Mouse (Mus musculus) neural tube, embryonic 12.5 days (tissue): ENCODE measurements around the gene Gm6793. TPM values are rescaled to one million over a fixed set of nuclear protein-coding genes. Genes with fewer than 3 reads are reported as not detected.

Experiments used
- ATAC-seq: fragments of 200-750 bp; cut with Nextera tagmentation; 2 replicates; pipeline ENCODE4 v1.8.0; 2017; ENCODE audit warnings: low read depth, mild to moderate bottlenecking, moderate TSS enrichment, moderate library complexity; ENCODE audit not compliant: low FRiP score
- H3K27ac ChIP-seq: fragments of 300-500 bp; sonication (generic); 2 replicates; pipeline ENCODE4 v1.5.1; 2016
- H3K27me3 ChIP-seq: fragments of 300-500 bp; sonication (generic); replicated peaks from 2 replicates; pipeline ENCODE4 v1.6.1; 2016; ENCODE audit warnings: mild to moderate bottlenecking
- H3K36me3 ChIP-seq: fragments of 300-500 bp; sonication (generic); 2 replicates; pipeline ENCODE4 v1.6.1; 2016; ENCODE audit warnings: mild to moderate bottlenecking
- H3K4me1 ChIP-seq: fragments of 300-500 bp; sonication (generic); 2 replicates; pipeline ENCODE4 v1.6.1; 2016
- H3K4me2 ChIP-seq: fragments of 300-500 bp; sonication (generic); replicated peaks from 2 replicates; pipeline ENCODE4 v1.6.1; 2016; ENCODE audit warnings: mild to moderate bottlenecking
- H3K4me3 ChIP-seq: fragments of 300-500 bp; sonication (generic); 2 replicates; pipeline ENCODE4 v1.5.1; 2016
- H3K9ac ChIP-seq: fragments of 300-500 bp; sonication (generic); 2 replicates; pipeline ENCODE4 v1.6.1; 2016; ENCODE audit warnings: mild to moderate bottlenecking
- H3K9me3 ChIP-seq: fragments of 300-500 bp; sonication (generic); 2 replicates; pipeline ENCODE4 v1.6.1; 2016; ENCODE audit warnings: mild to moderate bottlenecking
- WGBS: fragments of 180-500 bp; shearing (Covaris S2); methylation state at CpG from one replicate; pipeline ENCODE4 v1.1.7; 2016; 5-methylcytosine and 5-hydroxymethylcytosine counted together
- polyA plus RNA-seq: library from polyadenylated mRNA; unstranded; fragments of >200 nt; fragmentation: Nextera tagmentation; extraction: Ambion mirVana; gene quantifications from 2 replicates; pipeline ENCODE4 v1.2.1, GENCODE M21; 2016

The Gm6793 gene
- polyA plus RNA-seq, 1 experiment from 2014 or later, result 0.68 TPM

DNA sequence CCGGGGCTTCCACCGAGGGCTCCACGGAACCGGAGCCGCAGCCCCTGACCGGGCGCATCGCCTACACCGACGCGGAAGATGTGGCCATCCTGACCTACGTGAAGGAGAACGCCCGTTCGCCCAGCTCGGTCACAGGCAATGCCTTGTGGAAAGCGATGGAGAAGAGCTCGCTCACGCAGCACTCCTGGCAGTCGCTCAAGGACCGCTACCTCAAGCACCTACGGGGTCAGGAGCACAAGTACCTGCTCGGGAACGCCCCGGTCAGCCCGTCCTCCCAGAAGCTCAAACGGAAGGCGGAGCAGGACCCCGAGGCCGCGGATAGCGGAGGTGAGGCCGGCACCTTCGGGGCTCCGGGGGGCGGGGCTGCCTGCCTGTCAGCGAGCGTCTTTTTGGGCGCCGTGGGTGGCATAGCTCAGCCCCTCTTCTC lies 3.0 kb downstream of the Gm6793 start:
- Histone ChIP-seq H3K4me1 (peaks cover 22% of the 10 kb centered on the region), H3K4me3 (peak overlapping the region; percentile 79), H3K27ac (0 out of 2 replicates have a peak overlapping the region, but pooled peaks have one; percentile 47), H3K4me2 (peak overlapping the region; percentile 91), H3K27me3 (no peaks in the 10 kb centered on the region), H3K36me3 (peaks cover 7% of the 10 kb centered on the region; the same call in 1 of the 2 replicates), H3K9ac (peak overlapping the region; percentile 86), H3K9me3 (no peaks in the 10 kb centered on the region)
- peak; percentile 61 for ATAC-seq
- under 1% methylated on average over 40 of the region's 40 CpGs for WGBS

DNA sequence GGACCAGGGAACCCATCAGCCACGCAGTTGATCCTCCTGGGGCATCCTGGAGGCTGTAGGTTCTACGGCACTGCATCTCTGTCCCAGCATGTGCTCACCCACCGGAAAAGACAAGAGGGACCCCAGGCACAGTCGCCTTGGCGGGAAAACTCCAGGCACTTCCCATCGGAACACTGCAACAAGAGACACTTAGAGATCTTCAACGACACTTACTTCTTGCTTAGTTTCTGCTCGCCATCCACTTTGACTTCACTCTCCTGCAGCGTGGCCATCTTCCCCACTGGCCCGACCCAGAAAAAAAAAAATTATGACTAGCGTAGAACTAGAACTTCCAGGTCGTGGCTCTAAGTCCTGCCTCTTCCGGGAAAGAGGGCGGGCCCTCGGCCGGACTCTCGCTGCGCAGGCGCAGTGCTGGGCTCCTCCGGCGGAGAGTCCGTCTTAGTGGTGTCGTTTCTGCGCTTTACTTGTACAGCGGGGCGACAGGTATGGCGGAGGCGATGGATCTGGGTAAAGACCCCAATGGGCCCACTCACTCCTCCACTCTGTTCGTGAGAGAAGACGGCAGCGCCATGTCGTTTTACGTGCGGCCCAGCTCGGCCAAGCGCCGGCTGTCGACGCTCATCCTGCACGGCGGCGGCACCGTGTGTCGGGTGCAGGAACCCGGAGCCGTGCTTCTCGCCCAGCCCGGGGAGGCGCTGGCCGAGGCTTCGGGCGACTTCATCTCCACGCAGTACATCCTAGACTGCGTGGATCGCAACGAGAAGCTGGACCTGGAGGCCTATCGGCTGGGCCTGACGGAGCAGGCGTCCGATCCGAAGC lies 3.6 kb downstream of the Gm6793 start, which contains the start of the genes Kars and Terf2ip:
TSS of gene Kars (minus strand) at position 327 of the 819 bp plus-strand sequence.
TSS of gene Terf2ip (plus strand) at position 402 of the 819 bp plus-strand sequence.
- Histone ChIP-seq H3K27me3 (no peaks in the 10 kb centered on the region), H3K4me1 (peaks cover 22% of the 10 kb centered on the region), H3K4me2 (peak within 1 kb of the TSS; percentile 91), H3K27ac (peak within 1 kb of the TSS; percentile 47), H3K9me3 (no peaks in the 10 kb centered on the region), H3K4me3 (peak within 1 kb of the TSS; percentile 79), H3K36me3 (peaks cover 10% of the 10 kb centered on the region; the same call in 1 of the 2 replicates), H3K9ac (peak within 1 kb of the TSS; percentile 86)
- ATAC-seq, result peak; percentile 94
- WGBS, result under 1% methylated on average over 61 of the region's 61 CpGs

DNA sequence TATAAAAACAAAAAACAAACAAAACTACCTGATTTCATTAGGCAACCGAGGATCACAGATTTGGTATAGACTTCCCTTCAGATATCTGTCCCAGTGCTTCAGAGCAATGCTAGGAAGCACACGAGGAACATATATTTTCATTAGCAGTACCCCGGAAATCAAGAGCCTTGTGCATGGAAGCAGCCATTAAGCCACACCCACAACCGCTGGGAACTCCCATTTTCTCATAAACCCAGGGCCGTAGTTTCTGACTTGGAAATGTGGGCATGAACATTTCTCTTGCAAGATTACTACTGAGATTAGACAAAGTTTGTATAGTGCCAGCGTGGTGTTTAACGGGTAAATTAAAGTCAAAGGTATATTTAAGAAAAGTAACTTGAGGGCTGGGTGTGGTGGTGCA lies 5.3 kb downstream of the Gm6793 start:
- Histone ChIP-seq H3K36me3 (peaks cover 25% of the 10 kb centered on the region), H3K27ac (no peak overlapping the region), H3K27me3 (no peaks in the 10 kb centered on the region), H3K9ac (no peak overlapping the region), H3K9me3 (no peaks in the 10 kb centered on the region), H3K4me3 (no peak overlapping the region), H3K4me2 (no peak overlapping the region), H3K4me1 (peaks cover 22% of the 10 kb centered on the region)
- ATAC-seq, result no peak
- 95% methylated on average over 7 of the region's 7 CpGs for WGBS

DNA sequence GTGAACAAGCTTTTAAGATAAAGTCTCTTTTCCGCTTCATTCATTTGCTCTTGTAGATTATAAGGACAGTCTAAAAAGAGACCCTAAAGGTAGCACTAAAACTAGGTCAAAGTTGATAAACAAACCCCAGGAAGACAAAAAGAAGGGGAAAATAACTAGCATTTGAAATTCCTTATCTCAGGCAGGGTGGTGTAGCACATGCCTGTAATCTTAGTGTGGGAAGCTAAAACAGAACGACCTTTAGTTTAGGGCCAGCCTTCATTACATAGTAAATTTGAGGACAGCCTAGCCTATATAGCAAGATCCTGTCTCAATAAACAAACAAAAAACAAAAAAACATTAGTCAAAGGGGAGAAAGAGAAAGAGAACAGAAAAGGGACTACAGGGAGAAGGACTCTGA lies 7.2 kb downstream of the Gm6793 start:
- H3K27me3 ChIP-seq, result no peaks in the 10 kb centered on the region
- H3K9ac ChIP-seq, result no peak overlapping the region
- no peak overlapping the region for H3K4me3 ChIP-seq
- ATAC-seq, result no peak
- no peaks in the 10 kb centered on the region for H3K9me3 ChIP-seq
- no peak overlapping the region for H3K4me2 ChIP-seq
- 95% methylated on average over 2 of the region's 2 CpGs for WGBS
- H3K4me1 ChIP-seq, result peaks cover 15% of the 10 kb centered on the region
- H3K27ac ChIP-seq, result no peak overlapping the region
- H3K36me3 ChIP-seq, result peaks cover 41% of the 10 kb centered on the region

DNA sequence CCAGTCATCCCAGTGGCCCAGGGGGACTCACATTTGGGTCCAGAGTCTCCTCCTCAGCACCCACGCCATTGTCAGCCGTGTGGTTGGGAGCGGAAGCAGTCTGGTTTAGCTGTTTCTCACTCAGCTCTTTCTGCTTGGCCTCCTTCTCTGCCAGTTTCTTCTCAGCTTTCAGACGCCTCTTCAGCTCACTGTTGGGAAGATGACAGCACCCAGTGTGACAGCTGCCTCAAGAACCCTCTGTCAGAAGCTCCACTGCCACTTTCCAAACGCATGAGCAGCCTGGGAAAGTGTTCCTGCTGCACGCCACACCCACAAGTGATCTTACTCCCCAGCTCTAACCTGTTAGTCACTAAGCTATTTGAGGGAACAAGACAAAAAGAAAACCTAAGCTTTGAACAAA lies 9.2 kb downstream of the Gm6793 start:
- no peak overlapping the region for H3K27ac ChIP-seq
- no peak overlapping the region for H3K4me2 ChIP-seq
- H3K4me3 ChIP-seq, result no peak overlapping the region
- WGBS, result 92% methylated on average over 6 of the region's 6 CpGs
- peaks cover 61% of the 10 kb centered on the region for H3K36me3 ChIP-seq
- H3K9ac ChIP-seq, result no peak overlapping the region
- H3K9me3 ChIP-seq, result no peaks in the 10 kb centered on the region
- H3K4me1 ChIP-seq, result peaks cover 10% of the 10 kb centered on the region
- ATAC-seq, result no peak
- no peaks in the 10 kb centered on the region for H3K27me3 ChIP-seq

DNA sequence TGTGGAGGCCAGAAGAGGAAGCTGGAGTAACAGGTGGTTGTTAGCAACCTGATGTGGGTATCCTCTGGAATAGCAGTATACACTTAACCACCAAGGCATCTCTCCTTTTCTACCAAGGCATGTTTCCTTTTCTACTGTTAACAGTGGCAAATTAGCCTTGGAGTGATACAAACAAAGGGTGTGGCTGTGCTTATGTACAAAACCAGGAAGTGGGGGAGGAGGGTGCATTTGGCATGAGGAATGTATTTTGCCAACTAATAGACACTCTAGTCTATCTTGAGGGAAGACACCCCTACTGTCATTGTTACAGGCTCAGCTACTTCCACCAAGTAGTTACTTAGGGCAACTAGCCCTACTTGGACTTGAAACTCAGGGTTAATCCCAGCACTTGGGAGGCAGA lies 10.1 kb downstream of the Gm6793 start:
- H3K4me3 ChIP-seq, result no peak overlapping the region
- no peaks in the 10 kb centered on the region for H3K27me3 ChIP-seq
- H3K27ac ChIP-seq, result no peak overlapping the region
- H3K4me2 ChIP-seq, result no peak overlapping the region
- ATAC-seq, result no peak
- no peaks in the 10 kb centered on the region for H3K9me3 ChIP-seq
- H3K36me3 ChIP-seq, result peaks cover 70% of the 10 kb centered on the region
- peaks cover 2% of the 10 kb centered on the region; the same call in 1 of the 2 replicates for H3K4me1 ChIP-seq
- H3K9ac ChIP-seq, result no peak overlapping the region

DNA sequence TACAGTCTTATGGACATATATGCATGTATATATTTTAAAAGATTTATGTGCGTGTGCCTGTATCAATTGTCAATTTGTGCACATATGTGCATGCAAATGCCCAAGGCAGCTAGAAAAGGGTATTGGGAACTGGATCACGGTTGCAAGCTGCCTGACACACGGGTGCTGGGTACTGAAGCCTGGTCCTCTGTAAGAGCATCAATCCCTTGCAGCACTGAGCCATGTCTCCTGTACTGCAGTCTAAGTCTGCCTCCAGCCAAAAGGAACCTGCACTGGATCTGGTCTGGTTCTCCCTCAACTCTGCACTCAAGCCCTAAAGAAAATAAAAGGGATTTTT lies 22.2 kb downstream of the Gm6793 start:
- peaks cover 52% of the 10 kb centered on the region for H3K36me3 ChIP-seq
- no peaks in the 10 kb centered on the region for H3K9me3 ChIP-seq
- H3K4me1 ChIP-seq, result peaks cover 8% of the 10 kb centered on the region; the same call in 1 of the 2 replicates
- H3K4me2 ChIP-seq, result no peak overlapping the region
- no peaks in the 10 kb centered on the region for H3K27me3 ChIP-seq
- H3K4me3 ChIP-seq, result no peak overlapping the region
- no peak overlapping the region for H3K27ac ChIP-seq
- 72% methylated on average over 3 of the region's 3 CpGs for WGBS
- no peak for ATAC-seq
- H3K9ac ChIP-seq, result no peak overlapping the region

DNA sequence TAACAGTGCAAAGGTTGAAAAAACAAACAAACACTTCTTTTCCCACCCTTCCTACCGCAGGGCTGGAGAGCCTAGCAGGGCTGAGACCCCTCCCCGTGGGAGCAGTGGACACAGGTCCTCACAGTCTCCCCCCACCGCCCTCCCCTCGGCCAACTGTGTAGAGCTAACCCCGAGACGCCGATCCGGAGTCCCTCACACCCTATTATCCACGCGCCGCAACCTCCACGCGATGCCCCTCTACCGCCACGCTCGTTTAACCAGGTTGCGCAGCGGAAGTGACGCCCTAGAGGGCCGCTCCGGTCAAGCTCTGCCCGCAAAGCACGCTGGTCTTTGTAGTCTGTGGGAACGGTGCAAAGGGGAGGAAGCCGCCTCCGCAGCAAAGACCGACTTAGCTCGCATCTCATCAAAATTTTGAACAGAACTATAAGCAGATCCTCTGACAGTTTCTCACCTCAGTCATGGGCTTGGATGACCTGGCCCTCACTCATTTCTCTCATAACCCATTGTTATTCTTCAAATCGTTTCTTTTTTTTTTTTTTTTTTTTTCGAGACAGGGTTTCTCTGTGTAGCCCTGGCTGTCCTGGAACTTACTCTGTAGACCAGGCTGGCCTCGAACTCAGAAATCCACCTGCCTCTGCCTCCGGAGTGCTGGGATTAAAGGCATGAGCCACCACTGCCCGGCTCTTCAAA lies 22.7 kb downstream of the Gm6793 start, which contains the start of gene Adat1:
TSS of gene Adat1 (minus strand) at position 290 of the 690 bp plus-strand sequence.
- peaks cover 8% of the 10 kb centered on the region; the same call in 1 of the 2 replicates for H3K4me1 ChIP-seq
- H3K9me3 ChIP-seq, result no peaks in the 10 kb centered on the region
- no peak within 1 kb of the TSS for H3K27ac ChIP-seq
- no peaks in the 10 kb centered on the region for H3K27me3 ChIP-seq
- peak within 1 kb of the TSS; percentile 75 for H3K4me3 ChIP-seq
- peak within 1 kb of the TSS; percentile 72 for H3K9ac ChIP-seq
- H3K4me2 ChIP-seq, result peak within 1 kb of the TSS; percentile 75
- peak; percentile 95 for ATAC-seq
- 5% methylated on average over 33 of the region's 33 CpGs for WGBS
- peaks cover 50% of the 10 kb centered on the region for H3K36me3 ChIP-seq

DNA sequence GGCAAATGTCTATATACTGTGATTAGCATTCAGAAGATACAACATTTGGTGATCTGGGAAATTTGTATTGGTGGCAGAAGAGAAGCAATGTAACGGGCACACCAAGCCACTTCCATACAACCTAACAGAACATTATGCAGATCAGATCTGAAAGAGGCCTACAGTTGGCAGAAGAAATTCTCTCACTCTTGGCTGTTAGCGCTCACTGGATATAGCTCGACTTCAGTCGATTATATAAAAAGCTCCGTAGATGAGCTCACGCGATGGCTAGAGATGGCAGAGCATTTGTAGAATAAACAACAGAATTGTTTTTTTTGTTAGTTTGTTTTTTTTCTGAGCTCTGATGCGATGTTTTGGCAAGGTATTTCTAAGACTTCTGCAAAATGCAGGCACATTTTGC lies 23.6 kb downstream of the Gm6793 start:
- H3K4me3 ChIP-seq, result peak overlapping the region; percentile 75
- ATAC-seq, result no peak
- peak overlapping the region; percentile 75 for H3K4me2 ChIP-seq
- peaks cover 45% of the 10 kb centered on the region for H3K36me3 ChIP-seq
- peak overlapping the region; percentile 72 for H3K9ac ChIP-seq
- H3K4me1 ChIP-seq, result peaks cover 8% of the 10 kb centered on the region; the same call in 1 of the 2 replicates
- H3K27me3 ChIP-seq, result no peaks in the 10 kb centered on the region
- no peak overlapping the region for H3K27ac ChIP-seq
- H3K9me3 ChIP-seq, result no peaks in the 10 kb centered on the region
- 70% methylated on average over 8 of the region's 8 CpGs for WGBS

DNA sequence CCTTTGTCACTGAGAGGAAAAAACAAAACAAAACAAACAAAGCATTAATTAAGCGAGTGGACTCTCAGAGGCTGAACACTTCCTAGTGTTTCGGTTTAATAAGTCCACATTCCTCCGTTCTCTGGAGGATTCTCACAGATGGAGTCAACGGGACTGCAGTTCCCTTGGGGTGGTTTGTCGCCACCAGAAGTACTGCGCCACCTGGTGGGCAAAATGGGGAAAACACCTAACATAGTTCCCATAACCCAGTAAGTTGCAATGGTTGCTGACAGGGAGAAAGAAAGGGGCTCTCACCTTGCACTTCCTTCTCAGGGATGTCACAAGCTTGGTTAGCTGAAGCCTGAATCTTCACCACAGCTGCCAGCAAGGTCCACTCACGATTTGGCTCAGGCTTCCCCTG lies 24.9 kb downstream of the Gm6793 start:
- 20% methylated on average over 7 of the region's 7 CpGs for WGBS
- H3K36me3 ChIP-seq, result peaks cover 48% of the 10 kb centered on the region

DNA sequence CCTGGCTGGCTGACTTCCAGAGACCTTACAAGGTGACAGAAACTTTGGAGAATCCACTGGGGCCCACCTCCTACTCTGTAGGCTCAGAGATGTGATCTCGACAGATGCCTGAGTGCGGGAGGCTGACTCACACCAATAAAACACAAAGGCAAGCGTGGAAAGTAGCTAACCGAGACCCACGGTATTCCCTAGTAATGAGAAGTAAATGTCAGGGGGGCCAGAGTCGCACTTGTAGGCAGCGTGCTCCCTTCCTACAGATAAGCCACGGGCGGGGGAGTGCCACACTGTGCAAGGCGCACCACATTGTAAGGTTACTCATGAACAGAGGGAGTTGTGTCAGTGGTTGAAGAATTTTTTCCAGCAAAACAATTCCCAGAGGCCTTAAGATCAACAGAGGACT lies 30.3 kb downstream of the Gm6793 start:
- no peaks in the 10 kb centered on the region for H3K27me3 ChIP-seq
- H3K36me3 ChIP-seq, result peaks cover 45% of the 10 kb centered on the region
- H3K27ac ChIP-seq, result no peak overlapping the region
- no peak overlapping the region for H3K9ac ChIP-seq
- no peaks in the 10 kb centered on the region for H3K9me3 ChIP-seq
- WGBS, result 86% methylated on average over 10 of the region's 10 CpGs
- no peak overlapping the region for H3K4me2 ChIP-seq
- ATAC-seq, result no peak
- H3K4me3 ChIP-seq, result no peak overlapping the region
- no peaks in the 10 kb centered on the region for H3K4me1 ChIP-seq

More for the DNA sequence above, 24.9 kb downstream of the Gm6793 start:
- no peak for ATAC-seq
- Histone ChIP-seq H3K9me3 (no peaks in the 10 kb centered on the region), H3K9ac (no peak overlapping the region), H3K27me3 (no peaks in the 10 kb centered on the region), H3K27ac (no peak overlapping the region), H3K4me1 (peaks cover 8% of the 10 kb centered on the region; the same call in 1 of the 2 replicates), H3K4me2 (no peak overlapping the region), H3K4me3 (no peak overlapping the region)

DNA sequence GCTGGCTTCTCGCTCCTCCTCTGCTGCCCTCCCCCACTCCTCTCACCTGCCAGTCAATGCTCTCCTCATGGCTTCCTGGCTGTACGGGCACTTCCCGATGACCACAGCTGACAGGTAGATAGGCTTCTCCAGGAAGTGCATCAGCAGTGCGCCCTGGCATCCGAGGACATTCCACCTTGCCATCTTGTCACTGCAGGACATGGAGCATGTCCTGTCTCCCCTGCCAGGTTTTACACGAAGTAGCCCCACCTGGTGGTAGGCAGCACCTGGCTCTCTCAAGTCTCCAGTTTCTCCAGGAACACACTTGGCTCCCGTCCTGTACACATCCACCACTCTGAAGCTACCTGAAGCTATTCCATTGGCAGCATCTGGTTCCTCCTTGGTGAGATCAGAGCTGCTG lies 32.7 kb downstream of the Gm6793 start:
- 81% methylated on average over 7 of the region's 7 CpGs for WGBS
- no peaks in the 10 kb centered on the region for H3K9me3 ChIP-seq
- no peak for ATAC-seq
- no peaks in the 10 kb centered on the region for H3K27me3 ChIP-seq
- H3K4me1 ChIP-seq, result no peaks in the 10 kb centered on the region
- H3K4me3 ChIP-seq, result no peak overlapping the region
- no peak overlapping the region for H3K4me2 ChIP-seq
- H3K9ac ChIP-seq, result no peak overlapping the region
- H3K27ac ChIP-seq, result no peak overlapping the region
- H3K36me3 ChIP-seq, result peaks cover 37% of the 10 kb centered on the region
